Mouse (Mus musculus) neural tube, embryonic 10.5 days (tissue): Measurements from ENCODE around the gene Elf4.

Source experiments
- DNase-seq: peaks from one replicate; pipeline ENCODE4 v3.0.0-alpha.2; 2017; ENCODE audit warnings: low spot score; ENCODE audit errors: extremely low spot score

The Elf4 gene

GRCm38 (mm10) chrX:48367841-48368240 lies 95.1 kb downstream of the Elf4 start:
- no peak for DNase-seq

GRCm38 (mm10) chrX:48365836-48366577 lies 96.9 kb downstream of the Elf4 start:
- DNase-seq, result no peak
